Mouse (Mus musculus): ENCODE data around the gene Card19. TPM values are rescaled to one million over a fixed set of nuclear protein-coding genes. Genes with fewer than 3 reads are reported as not detected.

Gene Card19
- polyA plus RNA-seq, 1 experiment from 2014 or later, result 50.3 TPM

- Histone ChIP-seq H3K4me1 (no peaks in the 10 kb centered on the region), H3K9me3 (no peaks in the 10 kb centered on the region), H3K9ac (no peak overlapping the region), H3K27me3 (no peaks in the 10 kb centered on the region), H3K36me3 (no peaks in the 10 kb centered on the region), H3K27ac (no peak overlapping the region), H3K4me3 (no peak overlapping the region), H3K4me2 (replicated peaks) (no peak overlapping the region)
- WGBS, result 81% methylated on average over 7 of the region's 7 CpGs
- no peak for ATAC-seq (ENCODE audit: insufficient number of reproducible peaks, insufficient read depth, low FRiP score, low TSS enrichment)
Measured at GRCm38 (mm10) chr13:49163645-49164044, 52.2 kb downstream of the Card19 start.

GRCm38 (mm10) chr13:49162722-49163121, 53.1 kb downstream of the Card19 start:
- Histone ChIP-seq H3K4me3 (no peak overlapping the region), H3K9me3 (no peaks in the 10 kb centered on the region), H3K4me1 (no peaks in the 10 kb centered on the region), H3K27me3 (no peaks in the 10 kb centered on the region), H3K27ac (no peak overlapping the region), H3K9ac (no peak overlapping the region), H3K36me3 (no peaks in the 10 kb centered on the region), H3K4me2 (replicated peaks) (no peak overlapping the region)
- ATAC-seq (ENCODE audit: insufficient number of reproducible peaks, insufficient read depth, low FRiP score, low TSS enrichment), result no peak
- WGBS, result 74% methylated on average over 4 of the region's 4 CpGs

GRCm38 (mm10) chr13:49161236-49161635, 54.6 kb downstream of the Card19 start:
- no peak overlapping the region for H3K4me3 ChIP-seq
- no peaks in the 10 kb centered on the region for H3K27me3 ChIP-seq
- ATAC-seq (ENCODE audit: insufficient number of reproducible peaks, insufficient read depth, low FRiP score, low TSS enrichment), result no peak
- no peaks in the 10 kb centered on the region for H3K4me1 ChIP-seq
- H3K36me3 ChIP-seq, result no peaks in the 10 kb centered on the region
- no peak overlapping the region for H3K27ac ChIP-seq
- WGBS, result 60% methylated on average over 2 of the region's 2 CpGs
- H3K9ac ChIP-seq, result no peak overlapping the region
- no peak overlapping the region for H3K4me2 ChIP-seq (replicated peaks)
- H3K9me3 ChIP-seq, result no peaks in the 10 kb centered on the region

GRCm38 (mm10) chr13:49158040-49158713, 57.7 kb downstream of the Card19 start:
- no peaks in the 10 kb centered on the region for H3K9me3 ChIP-seq
- H3K27ac ChIP-seq, result no peak overlapping the region
- no peaks in the 10 kb centered on the region for H3K27me3 ChIP-seq
- H3K4me3 ChIP-seq, result no peak overlapping the region
- no peak overlapping the region for H3K9ac ChIP-seq
- H3K36me3 ChIP-seq, result no peaks in the 10 kb centered on the region
- 72% methylated on average over 10 of the region's 10 CpGs for WGBS
- no peak overlapping the region for H3K4me2 ChIP-seq (replicated peaks)
- no peak for ATAC-seq (ENCODE audit: insufficient number of reproducible peaks, insufficient read depth, low FRiP score, low TSS enrichment)
- H3K4me1 ChIP-seq, result no peaks in the 10 kb centered on the region

GRCm38 (mm10) chr13:49156645-49157044, 59.2 kb downstream of the Card19 start:
- H3K4me3 ChIP-seq, result no peak overlapping the region
- no peaks in the 10 kb centered on the region for H3K36me3 ChIP-seq
- H3K27ac ChIP-seq, result no peak overlapping the region
- H3K4me2 ChIP-seq (replicated peaks), result no peak overlapping the region
- H3K27me3 ChIP-seq, result no peaks in the 10 kb centered on the region
- H3K9me3 ChIP-seq, result no peaks in the 10 kb centered on the region
- 73% methylated on average over 4 of the region's 4 CpGs for WGBS
- no peak for ATAC-seq (ENCODE audit: insufficient number of reproducible peaks, insufficient read depth, low FRiP score, low TSS enrichment)
- no peaks in the 10 kb centered on the region for H3K4me1 ChIP-seq
- H3K9ac ChIP-seq, result no peak overlapping the region

GRCm38 (mm10) chr13:49154621-49155020, 61.2 kb downstream of the Card19 start:
- 57% methylated on average over 7 of the region's 7 CpGs for WGBS
- Histone ChIP-seq H3K9me3 (no peaks in the 10 kb centered on the region), H3K4me1 (no peaks in the 10 kb centered on the region), H3K27ac (no peak overlapping the region), H3K27me3 (no peaks in the 10 kb centered on the region), H3K9ac (no peak overlapping the region), H3K36me3 (no peaks in the 10 kb centered on the region), H3K4me2 (replicated peaks) (no peak overlapping the region), H3K4me3 (no peak overlapping the region)
- ATAC-seq (ENCODE audit: insufficient number of reproducible peaks, insufficient read depth, low FRiP score, low TSS enrichment), result no peak

GRCm38 (mm10) chr13:49154028-49154427, 61.8 kb downstream of the Card19 start:
- no peak overlapping the region for H3K4me3 ChIP-seq

More at GRCm38 (mm10) chr13:49154028-49154427, 61.8 kb downstream of the Card19 start:
- 80% methylated on average over 10 of the region's 10 CpGs for WGBS
- Histone ChIP-seq H3K9me3 (no peaks in the 10 kb centered on the region), H3K4me1 (no peaks in the 10 kb centered on the region), H3K4me2 (replicated peaks) (no peak overlapping the region), H3K27me3 (0 out of 2 replicates have a peak, but pooled peaks cover 4% of the 10 kb centered on the region), H3K36me3 (no peaks in the 10 kb centered on the region), H3K9ac (no peak overlapping the region), H3K27ac (no peak overlapping the region)
- ATAC-seq (ENCODE audit: insufficient number of reproducible peaks, insufficient read depth, low FRiP score, low TSS enrichment), result no peak

Other genes starting within 250 kb of the Card19 start
- gene Fam120a, start 248.0 kb downstream of the Card19 start, polyA plus RNA-seq (2016; fragmentation: Nextera tagmentation; extraction: Ambion mirVana), result 19.0 and 19.3 TPM in 2 replicates
- gene Wnk2, start 68.0 kb downstream of the Card19 start, polyA plus RNA-seq (2016; fragmentation: Nextera tagmentation; extraction: Ambion mirVana), result 3.0 and 3.9 TPM in 2 replicates
- 42.6 TPM in 2 replicates for gene Ninj1, start 28.6 kb downstream of the Card19 start, polyA plus RNA-seq (2016; fragmentation: Nextera tagmentation; extraction: Ambion mirVana)
- gene Susd3, start 32.7 kb upstream of the Card19 start, polyA plus RNA-seq (2016; fragmentation: Nextera tagmentation; extraction: Ambion mirVana), result 1.2 and 1.8 TPM in 2 replicates
- gene Fgd3, start 104.3 kb upstream of the Card19 start, polyA plus RNA-seq (2016; fragmentation: Nextera tagmentation; extraction: Ambion mirVana), result 1.2 and 1.5 TPM in 2 replicates
- 42.0 and 42.3 TPM in 2 replicates for gene Bicd2, start 125.5 kb upstream of the Card19 start, polyA plus RNA-seq (2016; fragmentation: Nextera tagmentation; extraction: Ambion mirVana)
- gene Ippk, start 205.2 kb upstream of the Card19 start, polyA plus RNA-seq (2016; fragmentation: Nextera tagmentation; extraction: Ambion mirVana), result 14.0 and 15.8 TPM in 2 replicates

Data from embryonic facial prominence, embryonic 12.5 days (tissue).